Mouse (Mus musculus) left cerebral cortex, postnatal 25 days (tissue): ENCODE measurements around the gene Ptpn18. TPM values are rescaled to one million over a fixed set of nuclear protein-coding genes. Genes with fewer than 3 reads are reported as not detected.
"Not testable (repeated sequence)": the region's sequence is repeated elsewhere in the genome, so short reads cannot be mapped to it uniquely, and the experiment has no call there.

ENCODE experiments used
- DNase-seq, 2 experiments: peaks; one replicate each; pipeline ENCODE4 v3.0.0; 2022; ENCODE audit warnings: low spot score in 2 of 2, mixed read lengths in 1 of 2
- intact Hi-C: fragments of 180-260 bp; cut with DNase I; formaldehyde crosslinking; loops from one replicate; pipeline ENCODE4 v1.15.1; 2025
- microRNA-seq, 2 experiments: library from miRNA; unstranded; fragments of <30 nt; microRNA quantifications; one replicate each; pipeline ENCODE4 v1.2.0; 2022
- total RNA-seq, 2 experiments: library from RNA; stranded (reverse); gene quantifications; 2 replicates each; pipeline ENCODE4 v1.2.3; 2021

Gene Ptpn18
- total RNA-seq, 2 experiments from 2014 or later, result 1.5 to 6.4 TPM

DNA sequence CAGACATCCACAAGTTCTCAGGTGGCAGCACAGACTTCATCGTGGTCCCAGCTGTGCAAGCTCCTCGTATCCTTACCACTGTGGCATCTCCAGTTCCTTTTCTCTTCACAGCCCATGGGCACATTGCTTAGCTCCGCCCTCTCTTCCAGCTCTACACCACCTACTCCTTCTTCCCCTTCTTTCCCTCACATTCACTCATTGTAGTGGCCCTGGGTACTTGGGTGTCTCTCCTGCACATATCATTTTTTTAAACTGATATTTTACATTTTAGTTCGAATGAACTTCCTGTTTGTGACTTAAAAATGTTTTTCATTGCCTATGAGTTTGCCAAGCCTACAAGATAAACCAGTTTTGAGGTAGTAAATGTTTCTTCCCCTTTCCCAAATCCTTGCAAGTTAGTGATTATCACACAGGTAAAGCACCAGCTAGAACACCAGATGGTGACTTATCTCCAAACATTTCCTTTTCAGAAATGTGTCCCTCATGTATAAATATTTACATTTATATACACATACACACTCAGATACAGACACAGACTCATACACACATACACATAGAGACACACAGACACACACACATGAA lies 46.5 kb downstream of the Ptpn18 start:
- intact Hi-C loops, result no loop called here
- DNase-seq, result no peak

DNA sequence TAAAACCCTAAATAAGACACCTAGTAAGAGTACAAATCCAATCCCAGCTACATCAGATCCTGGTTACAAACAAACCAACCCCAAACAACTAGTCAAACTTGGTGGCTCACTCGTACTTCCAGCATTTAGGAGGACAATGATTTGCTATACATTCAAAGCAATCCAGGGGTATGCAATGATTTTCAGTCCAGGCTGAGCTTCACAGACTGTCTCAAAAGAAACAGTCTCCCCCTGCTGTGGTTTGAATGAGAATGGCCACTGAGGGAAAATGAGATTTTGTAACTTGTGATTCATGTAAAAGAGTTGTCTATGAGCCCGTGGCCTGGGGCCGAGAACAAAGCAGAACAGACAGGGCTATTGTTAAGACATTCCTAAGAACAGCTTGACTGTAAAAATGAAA lies 48.4 kb downstream of the Ptpn18 start:
- no peak for DNase-seq
- intact Hi-C loops, result no loop called here

DNA sequence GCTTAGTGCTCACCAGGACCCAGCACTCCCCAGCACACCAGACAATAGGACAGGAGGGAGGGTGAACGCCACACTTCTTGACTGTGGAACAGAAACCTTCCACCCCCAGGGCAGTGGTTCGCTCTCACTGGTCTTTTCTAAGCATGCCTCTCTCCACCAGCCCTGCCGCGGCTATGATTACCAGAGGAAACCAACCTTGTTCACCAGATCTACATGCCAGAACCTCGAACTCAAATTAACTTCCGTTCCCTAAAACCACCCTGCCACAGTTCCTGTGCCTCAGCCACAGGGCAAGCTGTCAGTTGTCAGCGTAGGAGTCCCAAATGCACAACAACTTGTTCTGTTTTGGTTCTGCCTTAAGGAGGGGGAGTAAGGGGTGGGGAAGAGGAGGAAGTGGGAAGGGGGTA lies 51.0 kb downstream of the Ptpn18 start:
- intact Hi-C loops, result loop anchor here (5.0 kb wide), 1 partner anchor 87 kb away; no protein-coding TSS in a partner anchor
- DNase-seq, result no peak

DNA sequence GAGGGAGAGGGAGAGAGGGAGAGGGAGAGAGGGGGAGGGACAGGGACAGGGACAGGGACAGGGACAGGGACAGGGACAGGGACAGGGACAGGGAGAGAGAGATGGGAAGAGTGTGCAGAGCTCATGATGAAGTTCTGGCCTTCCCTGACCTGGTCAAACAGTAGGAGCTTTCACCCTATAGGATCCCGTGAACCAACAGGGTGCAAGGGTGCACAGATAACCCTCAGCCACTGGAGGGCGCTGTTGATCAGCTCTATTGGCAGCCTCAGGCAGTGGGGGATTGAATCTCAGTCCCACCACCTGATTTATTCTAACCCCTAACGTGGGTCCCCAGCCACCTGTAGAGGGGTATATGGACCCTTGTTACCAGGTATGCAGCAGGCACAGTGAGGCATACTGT lies 51.5 kb downstream of the Ptpn18 start:
- intact Hi-C loops, result loop anchor here (5.0 kb wide), 1 partner anchor 86 kb away; no protein-coding TSS in a partner anchor
- peak; percentile 21 to 28 for DNase-seq

DNA sequence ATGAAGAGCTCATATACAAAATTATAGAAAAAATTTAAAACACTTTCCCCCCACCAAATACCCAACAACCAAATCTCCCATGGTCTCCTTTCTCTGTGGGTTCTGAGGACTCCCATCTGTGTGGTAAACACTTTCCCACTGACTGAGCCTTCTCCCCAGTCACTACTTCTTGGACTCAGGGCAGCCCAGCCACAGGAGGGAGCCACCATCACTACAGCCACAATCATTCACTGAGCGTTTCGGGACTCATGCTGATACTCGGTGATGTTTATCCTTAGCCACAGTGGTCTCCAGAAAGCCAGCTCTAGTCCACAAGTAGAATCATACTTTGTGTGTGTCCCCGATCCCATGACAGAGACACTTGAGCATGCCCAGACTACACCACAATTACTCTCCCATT lies 53.5 kb downstream of the Ptpn18 start:
- no peak for DNase-seq
- intact Hi-C loops, result loop anchor here (5.0 kb wide), 1 partner anchor 84 kb away; no protein-coding TSS in a partner anchor

DNA sequence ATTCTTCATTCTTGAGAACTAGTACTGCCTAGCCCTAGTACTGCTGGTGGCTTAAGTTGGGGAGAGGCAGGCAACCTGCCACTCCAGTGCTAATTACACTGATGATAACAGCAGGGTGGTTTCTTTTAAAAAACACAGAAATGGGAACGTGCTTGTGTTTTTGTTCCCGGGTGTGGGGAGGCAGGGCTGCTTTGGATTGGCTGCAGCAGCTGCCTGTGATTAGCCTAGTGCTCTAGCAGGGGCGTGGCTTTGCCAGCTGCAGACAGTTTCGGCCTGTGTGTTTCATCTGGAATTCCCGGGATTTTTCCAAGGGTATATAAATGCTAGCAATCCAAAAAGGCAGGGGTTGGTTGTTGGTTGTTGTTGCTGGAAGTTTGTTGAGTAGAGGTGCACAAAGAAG lies 57.0 kb downstream of the Ptpn18 start:
- intact Hi-C loops, result no loop called here
- no peak for DNase-seq

DNA sequence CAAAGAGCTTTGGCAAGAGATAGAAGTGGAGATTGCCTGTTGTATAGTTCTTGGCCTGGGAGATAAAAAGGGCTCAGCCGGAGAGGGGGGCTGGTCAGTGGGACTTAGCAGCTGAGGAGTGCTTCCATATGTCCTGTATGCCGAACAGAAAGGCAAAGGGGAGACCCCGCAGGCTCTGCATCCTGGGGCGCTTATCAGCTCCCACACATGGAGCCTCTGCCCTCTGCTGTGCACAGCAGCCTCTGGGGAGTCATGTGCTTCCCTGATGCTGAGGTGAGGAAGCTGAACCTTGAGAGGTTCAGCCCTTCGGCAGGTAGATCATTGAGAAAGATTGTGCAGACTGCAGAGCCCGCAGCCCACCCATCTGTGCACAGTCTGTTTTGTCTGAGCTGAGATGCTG lies 57.7 kb downstream of the Ptpn18 start:
- intact Hi-C loops, result not testable (repeated sequence)

DNA sequence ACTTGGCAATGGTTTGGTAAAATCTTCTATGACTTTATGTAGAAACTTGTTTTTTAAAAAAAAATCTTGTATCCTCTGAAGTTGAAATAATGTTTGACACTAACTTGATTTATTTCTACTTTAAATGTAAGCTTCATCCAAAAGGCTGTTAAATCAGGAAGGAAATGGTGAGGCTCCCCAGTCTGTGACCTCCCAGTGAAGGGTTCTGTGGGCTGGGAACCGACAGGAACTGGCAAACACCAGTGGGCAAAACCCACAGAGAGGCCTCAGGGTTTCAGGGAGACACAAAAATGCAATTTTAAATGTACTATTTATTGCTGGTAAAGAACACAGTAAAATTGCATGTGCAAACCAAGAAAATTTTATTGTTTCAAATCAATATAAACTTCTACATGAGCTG lies 58.2 kb downstream of the Ptpn18 start:
- intact Hi-C loops, DNase-seq: not testable (repeated sequence)

More for the DNA sequence above, 57.7 kb downstream of the Ptpn18 start:
- DNase-seq, result not testable (repeated sequence)

DNA sequence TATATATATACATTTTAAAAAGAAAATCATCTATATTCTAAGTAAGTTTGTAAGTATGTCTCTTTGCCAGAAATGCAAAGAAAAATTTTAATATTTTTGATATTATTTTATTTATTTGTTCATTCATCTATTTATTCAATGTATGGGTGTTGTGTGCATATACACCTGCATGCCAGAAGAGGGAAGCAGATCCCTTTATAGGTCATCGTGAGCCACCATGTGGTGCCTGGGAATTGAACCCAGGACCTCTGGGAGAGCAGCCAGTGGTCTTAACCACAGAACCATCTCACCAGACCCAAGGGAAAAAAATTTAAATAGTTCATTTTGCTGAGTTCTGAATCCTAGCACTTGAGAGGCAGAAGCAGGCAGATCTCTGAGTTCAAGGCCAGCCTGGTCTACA lies 58.7 kb downstream of the Ptpn18 start:
- intact Hi-C loops, result no loop called here
- no peak for DNase-seq

DNA sequence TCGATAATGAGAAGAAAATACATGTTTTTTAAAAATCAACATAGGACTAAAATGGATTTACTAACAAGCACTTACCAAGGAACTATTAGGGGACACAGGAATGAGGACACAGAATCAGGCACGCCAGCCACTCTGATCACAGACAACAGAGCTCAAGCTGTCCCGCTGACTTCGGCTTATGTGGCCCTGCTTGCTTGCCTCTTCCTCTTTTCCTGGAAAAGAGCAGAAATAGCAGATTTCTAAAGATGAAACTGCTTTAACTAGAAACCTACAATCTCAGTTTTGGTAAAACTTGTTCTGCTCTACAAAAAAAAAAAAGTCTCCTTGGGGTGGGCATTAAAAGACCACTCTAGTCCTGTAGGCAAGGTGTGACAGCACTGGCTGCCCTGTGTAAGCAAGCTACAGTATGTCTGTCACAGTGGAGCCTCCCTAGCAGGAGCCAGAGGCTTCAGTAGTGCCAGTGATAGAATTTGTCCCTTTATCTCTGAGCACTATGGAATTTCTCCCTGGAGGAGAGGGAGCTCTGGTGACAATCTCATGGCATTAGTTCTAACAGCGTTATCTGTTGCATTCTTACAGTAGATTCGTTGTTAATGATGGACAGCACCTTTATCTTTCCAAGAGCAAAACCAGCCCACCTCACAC lies 62.8 kb downstream of the Ptpn18 start:
- no peak for DNase-seq
- intact Hi-C loops, result no loop called here

DNA sequence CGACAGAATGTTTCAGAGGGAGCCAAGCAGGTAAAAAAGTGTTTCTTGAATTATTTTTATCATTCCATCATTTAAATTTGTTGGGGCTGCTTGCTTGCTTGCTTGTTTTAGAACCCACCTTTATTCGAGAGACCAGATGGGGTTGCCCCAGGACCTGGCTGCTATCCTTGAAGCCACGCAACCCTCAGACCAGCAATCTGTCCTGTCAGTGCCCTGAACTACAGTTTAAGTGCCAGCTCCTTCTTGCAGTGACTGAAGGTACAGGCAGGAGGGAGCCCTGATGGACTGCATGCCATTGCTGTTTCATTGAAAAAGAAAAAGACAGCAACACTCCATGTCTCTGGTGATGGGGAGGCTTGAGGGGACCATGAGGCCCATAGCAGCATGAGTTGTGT lies 63.3 kb downstream of the Ptpn18 start:
- no peak for DNase-seq
- intact Hi-C loops, result no loop called here

DNA sequence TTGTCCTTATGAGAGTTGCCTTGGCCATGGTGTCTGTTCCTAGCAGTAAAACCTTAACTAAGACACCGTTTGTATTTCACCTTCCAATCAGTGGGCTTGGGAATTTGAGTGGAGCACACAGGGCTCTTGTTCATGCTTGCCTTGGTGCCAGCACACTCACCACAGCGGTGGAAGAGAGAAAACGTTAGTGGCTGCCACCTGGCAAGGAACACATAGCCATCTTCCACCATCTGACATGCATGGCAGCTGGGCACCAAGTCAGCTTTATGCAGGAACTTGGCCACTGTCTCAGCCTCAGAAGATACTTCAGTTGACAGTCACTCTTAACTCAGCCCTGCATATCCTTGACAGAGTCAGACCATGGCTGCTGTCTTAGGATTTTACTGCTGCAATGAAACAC lies 64.1 kb downstream of the Ptpn18 start:
- intact Hi-C loops, result no loop called here
- no peak for DNase-seq

Small RNAs within 50 kb of the gene (microRNA-seq; reads per million reads assigned to microRNA genes)
- gene Mir5103, result 0.34 to 0.74 reads per million in 2 experiments

Other genes starting within 250 kb of the Ptpn18 start
- gene Ccdc115, start 20.1 kb upstream of the Ptpn18 start, total RNA-seq, result 10 to 100 TPM; 14.3 to 16.5 TPM
- 10 to 100 TPM; 29.1 to 35.1 TPM for gene Imp4, start 19.9 kb upstream of the Ptpn18 start, total RNA-seq
- not detected for gene Prss39, start 38.6 kb downstream of the Ptpn18 start, total RNA-seq
- not detected for gene Cfc1, start 75.9 kb downstream of the Ptpn18 start, total RNA-seq
- not detected for gene Prss40, start 101.2 kb downstream of the Ptpn18 start, total RNA-seq
- gene Amer3, start 119.9 kb downstream of the Ptpn18 start, total RNA-seq, result 10 to 100 TPM; 25.8 to 27.5 TPM